Mouse (Mus musculus) lung, adult 2 months (tissue): ENCODE results near the gene Gm10337.

Source experiments
- CTCF ChIP-seq: fragments of 200-500 bp; IDR thresholded peaks from 2 replicates; pipeline ENCODE4 v1.5.1; 2011; ENCODE audit warnings: mild to moderate bottlenecking, low read length, control low read depth; ENCODE audit not compliant: insufficient read depth
- POLR2A ChIP-seq: fragments of 200-500 bp; IDR thresholded peaks from 2 replicates; pipeline ENCODE4 v1.6.1; 2011; ENCODE audit warnings: low read depth, mild to moderate bottlenecking, control low read depth, low read length, borderline replicate concordance; ENCODE audit errors: extremely low read depth

DNA sequence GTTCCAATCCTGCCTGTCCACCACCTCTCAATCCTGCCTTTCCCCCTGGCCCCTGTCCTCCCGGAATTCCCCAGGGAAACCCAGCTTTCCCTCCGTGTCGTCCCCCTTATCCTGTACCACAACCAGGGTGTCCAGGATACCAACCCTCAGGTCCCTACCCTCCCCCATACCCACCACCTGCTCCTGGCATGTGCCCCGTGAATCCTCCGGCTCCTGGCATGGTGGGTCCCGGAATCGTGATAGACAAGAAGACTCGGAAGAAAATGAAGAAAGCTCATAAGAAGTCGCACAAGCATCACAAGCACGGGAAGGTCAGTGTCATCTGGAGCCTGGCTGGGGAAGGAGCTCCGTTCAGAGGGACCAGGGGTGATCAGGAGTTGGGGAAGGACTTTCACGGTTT lies 43.1 kb upstream of the Gm10337 start:
- no peak for TF ChIP-seq CTCF
- no peak for TF ChIP-seq POLR2A
